Mouse (Mus musculus): ENCODE data around the gene Olfr701.

Olfr701 gene

GRCm38 (mm10) chr7:106813829-106814228 lies at the start of gene Olfr701:
Gene Olfr701 (plus strand): TSS chr7:106814129.
- no peak for DNase-seq (ENCODE audit: low read depth, low spot score)

GRCm38 (mm10) chr7:106788330-106788729 lies 25.6 kb upstream of the Olfr701 start:
- DNase-seq (ENCODE audit: low read depth, low spot score), result no peak

- DNase-seq (ENCODE audit: low read depth, low spot score), result no peak
These were observed 20.8 kb upstream of the Olfr701 start, which contains the start of gene Olfr699 for GRCm38 (mm10) chr7:106793098-106793497. Gene Olfr699 (minus strand): TSS chr7:106793198.

- DNase-seq (ENCODE audit: low read depth, low spot score), result no peak
These were observed 5.2 kb upstream of the Olfr701 start, which contains the start of gene Olfr700 for GRCm38 (mm10) chr7:106808734-106809133. Gene Olfr700 (minus strand): TSS chr7:106808834.

- DNase-seq (ENCODE audit: low read depth, low spot score), result no peak
These were observed 1.8 kb downstream of the Olfr701 start for GRCm38 (mm10) chr7:106815775-106816174.

- no peak for DNase-seq (ENCODE audit: low read depth, low spot score)
These were observed 4.5 kb downstream of the Olfr701 start for GRCm38 (mm10) chr7:106818414-106818813.

GRCm38 (mm10) chr7:106833793-106834192 lies 19.9 kb downstream of the Olfr701 start, which contains the start of gene Olfr702:
Gene Olfr702 (minus strand): TSS chr7:106833893.
- DNase-seq (ENCODE audit: low read depth, low spot score), result no peak

GRCm38 (mm10) chr7:106843060-106843459 lies 29.1 kb downstream of the Olfr701 start, which contains the start of gene Olfr703:
Gene Olfr703 (plus strand): TSS chr7:106843360.
- no peak for DNase-seq (ENCODE audit: low read depth, low spot score)

GRCm38 (mm10) chr7:106862885-106863284 lies 49.0 kb downstream of the Olfr701 start, which contains the start of gene Olfr704:
Gene Olfr704 (plus strand): TSS chr7:106863185.
- no peak for DNase-seq (ENCODE audit: low read depth, low spot score)

Measured in WW6 (cell line).